Comparison of ENCODE assay signal across 22 mouse cellular contexts in the genomic region with DNA sequence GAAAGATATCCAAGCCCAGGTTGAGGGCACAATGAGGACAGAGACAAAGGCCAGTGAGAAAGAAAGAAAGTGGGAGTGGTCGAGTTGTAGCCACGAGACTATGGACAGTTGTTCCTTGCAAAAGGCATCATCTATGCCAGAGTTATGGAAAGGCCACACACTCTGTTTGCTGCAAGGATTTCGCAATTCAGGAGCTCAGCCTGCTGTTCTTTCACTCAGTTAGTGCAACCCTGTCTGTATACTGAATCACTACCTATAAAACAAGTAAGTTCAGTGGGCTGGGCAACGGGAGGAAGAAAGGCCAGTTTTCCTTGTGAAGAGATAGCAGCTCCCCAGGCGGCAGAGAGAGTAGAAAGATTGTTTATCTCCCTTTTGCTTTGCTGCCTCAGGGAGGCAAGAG.
DNase-seq lines count a peak whose midpoint lies in the region; ATAC-seq lines count a peak whose summit lies in the region.
"Had no signal": no experiment of that assay in that cellular context is flagged by ENCODE, and none has a peak within 500 bp of the region (broad histone marks: within the 10 kb centered on the region; RNA-seq: fewer than 3 reads in every experiment).

No protein-coding gene starts in this region.

- H3K27ac ChIP-seq in hindbrain, embryonic 13.5 days: 0 out of 2 replicates have a peak overlapping the region, but pooled peaks have one; percentile 13
- H3K27ac ChIP-seq in hindbrain, embryonic 12.5 days: no peak overlapping the region
- H3K27ac ChIP-seq: embryonic facial prominence, embryonic 12.5 days; forebrain, embryonic 15.5 days; kidney, embryonic 15.5 days; liver, embryonic 13.5 days; midbrain, embryonic 15.5 days; neural tube, embryonic 15.5 days had no signal

- no peak overlapping the region for H3K4me2 ChIP-seq in hindbrain, embryonic 13.5 days
- no peak overlapping the region for H3K4me2 ChIP-seq in hindbrain, embryonic 12.5 days (replicated peaks)
- H3K4me2 ChIP-seq: embryonic facial prominence, embryonic 12.5 days; forebrain, embryonic 15.5 days; kidney, embryonic 15.5 days; liver, embryonic 13.5 days; midbrain, embryonic 15.5 days; neural tube, embryonic 15.5 days had no signal

- H3K4me1 ChIP-seq in hindbrain, embryonic 13.5 days (replicated peaks): 0 out of 2 replicates have a peak, but pooled peaks cover 3% of the 10 kb centered on the region
- 0 out of 2 replicates have a peak, but pooled peaks cover 5% of the 10 kb centered on the region for H3K4me1 ChIP-seq in hindbrain, embryonic 12.5 days
- H3K4me1 ChIP-seq: embryonic facial prominence, embryonic 12.5 days; kidney, embryonic 15.5 days; liver, embryonic 13.5 days had no signal

- ATAC-seq in hindbrain, embryonic 13.5 days (ENCODE audit: low FRiP score): no peak
- ATAC-seq in hindbrain, embryonic 12.5 days (ENCODE audit: low FRiP score): no peak
- ATAC-seq: forebrain, embryonic 15.5 days; inflammation-experienced regulatory T-cells, adult 6 months; midbrain, embryonic 15.5 days; Patski had no signal

- no peaks in the 10 kb centered on the region for H3K36me3 ChIP-seq in hindbrain, embryonic 13.5 days
- no peaks in the 10 kb centered on the region for H3K36me3 ChIP-seq in hindbrain, embryonic 12.5 days
- H3K36me3 ChIP-seq: embryonic facial prominence, embryonic 12.5 days; forebrain, embryonic 15.5 days; kidney, embryonic 15.5 days; liver, embryonic 13.5 days; midbrain, embryonic 15.5 days; neural tube, embryonic 15.5 days had no signal

- H3K9me3 ChIP-seq in hindbrain, embryonic 13.5 days: no peaks in the 10 kb centered on the region
- H3K9me3 ChIP-seq in hindbrain, embryonic 12.5 days (replicated peaks): no peaks in the 10 kb centered on the region
- H3K9me3 ChIP-seq: embryonic facial prominence, embryonic 12.5 days; forebrain, embryonic 15.5 days; kidney, embryonic 15.5 days; liver, embryonic 13.5 days; midbrain, embryonic 15.5 days; neural tube, embryonic 15.5 days had no signal

- 10% methylated on average over 5 of the region's 5 CpGs for WGBS in hindbrain, embryonic 13.5 days
- 8% methylated on average over 5 of the region's 5 CpGs for WGBS in hindbrain, embryonic 12.5 days

- no peak overlapping the region for H3K9ac ChIP-seq in hindbrain, embryonic 13.5 days
- H3K9ac ChIP-seq in hindbrain, embryonic 12.5 days: no peak overlapping the region
- H3K9ac ChIP-seq: embryonic facial prominence, embryonic 12.5 days; forebrain, embryonic 15.5 days; kidney, embryonic 15.5 days; liver, embryonic 13.5 days; midbrain, embryonic 15.5 days; neural tube, embryonic 15.5 days had no signal

- DNase-seq in embryo, embryonic 10.5 days (ENCODE audit: low spot score): peak; percentile 12
- DNase-seq in embryo, embryonic 10 days (ENCODE audit: low spot score): no peak
- peak; percentile 3 for DNase-seq in urinary bladder, postnatal 14 days (ENCODE audit: low spot score)
- no peak for DNase-seq in urinary bladder, adult 18-20 months (ENCODE audit: low spot score in 2 of 2)
- DNase-seq in MN1 (ENCODE audit: low spot score): no peak
- no peak for DNase-seq in cerebellum, postnatal 25 days
- DNase-seq: adrenal gland, adult 8-10 months; cerebellum, postnatal 14 days; gastrocnemius, postnatal 36 days; kidney, postnatal 4 days; liver, embryonic 13.5 days; thymus, postnatal 25 days had no signal

- H3K27me3 ChIP-seq in hindbrain, embryonic 13.5 days: no peaks in the 10 kb centered on the region
- no peaks in the 10 kb centered on the region for H3K27me3 ChIP-seq in hindbrain, embryonic 12.5 days
- H3K27me3 ChIP-seq: embryonic facial prominence, embryonic 12.5 days; forebrain, embryonic 15.5 days; kidney, embryonic 15.5 days; liver, embryonic 13.5 days; midbrain, embryonic 15.5 days; neural tube, embryonic 15.5 days; Patski had no signal

- H3K4me3 ChIP-seq in hindbrain, embryonic 13.5 days: no peak overlapping the region
- no peak overlapping the region for H3K4me3 ChIP-seq in hindbrain, embryonic 12.5 days
- H3K4me3 ChIP-seq: embryonic facial prominence, embryonic 12.5 days; erythroblast, embryonic 14.5 days; forebrain, embryonic 15.5 days; kidney, embryonic 15.5 days; liver, embryonic 13.5 days; midbrain, embryonic 15.5 days; neural tube, embryonic 15.5 days had no signal

Comparison
In these comparisons a context has a peak if more than half of its experiments do, and no peak if none do; other contexts are left out.
1. DNase-seq: peak in embryo, embryonic 10.5 days (single experiment) and urinary bladder, postnatal 14 days (single experiment); none in embryo, embryonic 10 days (single experiment), urinary bladder, adult 18-20 months (0 of 2), MN1 (single experiment) and cerebellum, postnatal 25 days (0 of 2).